Mouse (Mus musculus): ENCODE data around the gene Spef1. TPM values are rescaled to one million over a fixed set of nuclear protein-coding genes. Genes with fewer than 3 reads are reported as not detected.
A peak's percentile ranks its signal among the peaks of the same experiment; 100 is the strongest.

The Spef1 gene
- polyA plus RNA-seq, 1 experiment: 9.9 TPM

DNA sequence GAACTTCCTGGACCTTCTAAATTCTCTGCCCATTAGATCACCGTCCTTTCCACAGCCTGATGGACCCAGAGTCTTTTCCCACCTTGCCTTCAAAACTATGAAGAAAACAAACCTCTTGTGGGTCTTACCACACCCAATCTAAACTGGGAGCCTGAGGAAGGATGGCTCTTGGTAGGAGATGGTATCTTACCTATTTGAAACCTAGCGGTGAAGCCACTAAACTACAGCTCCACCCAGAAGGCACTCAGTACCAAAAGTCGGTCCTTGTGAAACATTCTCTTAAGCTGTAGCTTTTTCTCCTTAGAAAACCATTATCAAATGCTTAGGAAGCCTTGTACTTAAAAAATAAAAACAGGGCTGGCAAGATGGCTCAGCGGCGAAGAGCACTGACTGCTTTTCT, 1.2 kb upstream of the Spef1 start:
- 93% methylated on average over 5 of the region's 5 CpGs for WGBS
- Histone ChIP-seq H3K4me3 (replicated peaks; ENCODE audit: insufficient read depth, low read depth, low read length) (no peak overlapping the region), H3K27me3 (ENCODE audit: control insufficient read depth, insufficient read depth, low read length) (no peaks in the 10 kb centered on the region), H3K4me1 (ENCODE audit: control insufficient read depth, insufficient read depth, low read length) (peaks cover 6% of the 10 kb centered on the region; the same call in 1 of the 2 replicates), H3K27ac (ENCODE audit: insufficient read depth, low read length) (no peak overlapping the region)
- TF ChIP-seq CTCF (IDR thresholded peaks at IDR 0.05; ENCODE audit: borderline replicate concordance, insufficient read depth, low read depth, low read length) (no peak), POLR2A (IDR thresholded peaks at IDR 0.05; ENCODE audit: borderline replicate concordance, insufficient read depth, low read length) (no peak)
- DNase-seq: no peak

DNA sequence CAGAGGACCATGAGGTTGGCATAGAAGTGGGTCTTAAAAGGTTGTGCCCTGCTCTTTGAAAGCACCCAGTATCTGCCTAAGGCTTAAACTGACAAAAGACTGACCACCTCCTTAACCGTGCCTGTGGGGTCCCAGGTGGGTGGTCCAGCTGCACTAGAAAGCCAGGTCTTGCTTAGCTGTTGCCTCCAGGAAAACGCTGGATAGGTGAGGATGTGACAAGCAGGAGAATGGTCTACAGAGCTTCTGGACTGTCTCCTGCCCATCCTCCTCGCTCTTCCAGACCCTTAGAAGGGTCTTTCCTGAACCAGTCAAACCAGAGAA, 480 bp upstream of the Spef1 start:
- peaks cover 6% of the 10 kb centered on the region; the same call in 1 of the 2 replicates for H3K4me1 ChIP-seq (ENCODE audit: control insufficient read depth, insufficient read depth, low read length)
- peak overlapping the region; percentile 92 for H3K4me3 ChIP-seq (replicated peaks; ENCODE audit: insufficient read depth, low read depth, low read length)
- no peak overlapping the region for H3K27ac ChIP-seq (ENCODE audit: insufficient read depth, low read length)
- 41% methylated on average over 3 of the region's 3 CpGs for WGBS
- TF ChIP-seq POLR2A (IDR thresholded peaks at IDR 0.05; ENCODE audit: borderline replicate concordance, insufficient read depth, low read length) (no peak), CTCF (IDR thresholded peaks at IDR 0.05; ENCODE audit: borderline replicate concordance, insufficient read depth, low read depth, low read length) (no peak)
- H3K27me3 ChIP-seq (ENCODE audit: control insufficient read depth, insufficient read depth, low read length): no peaks in the 10 kb centered on the region
- DNase-seq: no peak

DNA sequence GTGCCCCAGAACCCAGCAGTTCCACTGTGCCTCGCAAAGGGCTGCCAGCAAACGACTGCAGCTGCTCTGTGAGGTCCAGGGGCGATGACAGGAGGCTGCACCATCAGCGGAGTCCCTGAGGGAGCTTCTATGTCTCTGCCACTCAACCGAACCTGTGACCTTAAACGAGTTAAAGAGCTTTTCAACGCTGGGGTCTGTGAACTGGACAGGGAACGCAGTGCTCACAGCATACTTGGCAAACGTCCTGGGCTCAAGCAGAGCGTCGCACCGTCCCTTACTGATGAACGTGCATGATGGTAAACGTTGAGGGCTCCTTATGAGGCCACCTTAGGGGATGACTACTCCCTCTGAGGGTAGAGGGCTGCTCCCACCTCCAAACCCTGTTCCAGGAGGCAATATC, 739 bp downstream of the Spef1 start:
- TF ChIP-seq CTCF (IDR thresholded peaks at IDR 0.05; ENCODE audit: borderline replicate concordance, insufficient read depth, low read depth, low read length): no peak
- TF ChIP-seq POLR2A (IDR thresholded peaks at IDR 0.05; ENCODE audit: borderline replicate concordance, insufficient read depth, low read length): no peak
- H3K27me3 ChIP-seq (ENCODE audit: control insufficient read depth, insufficient read depth, low read length): no peaks in the 10 kb centered on the region
- H3K4me3 ChIP-seq (replicated peaks; ENCODE audit: insufficient read depth, low read depth, low read length): peak overlapping the region; percentile 92
- DNase-seq: no peak
- H3K27ac ChIP-seq (ENCODE audit: insufficient read depth, low read length): peak overlapping the region; percentile 38; the same call in 1 of the 2 replicates
- H3K4me1 ChIP-seq (ENCODE audit: control insufficient read depth, insufficient read depth, low read length): peaks cover 6% of the 10 kb centered on the region; the same call in 1 of the 2 replicates
- WGBS: 1% methylated on average over 14 of the region's 14 CpGs

DNA sequence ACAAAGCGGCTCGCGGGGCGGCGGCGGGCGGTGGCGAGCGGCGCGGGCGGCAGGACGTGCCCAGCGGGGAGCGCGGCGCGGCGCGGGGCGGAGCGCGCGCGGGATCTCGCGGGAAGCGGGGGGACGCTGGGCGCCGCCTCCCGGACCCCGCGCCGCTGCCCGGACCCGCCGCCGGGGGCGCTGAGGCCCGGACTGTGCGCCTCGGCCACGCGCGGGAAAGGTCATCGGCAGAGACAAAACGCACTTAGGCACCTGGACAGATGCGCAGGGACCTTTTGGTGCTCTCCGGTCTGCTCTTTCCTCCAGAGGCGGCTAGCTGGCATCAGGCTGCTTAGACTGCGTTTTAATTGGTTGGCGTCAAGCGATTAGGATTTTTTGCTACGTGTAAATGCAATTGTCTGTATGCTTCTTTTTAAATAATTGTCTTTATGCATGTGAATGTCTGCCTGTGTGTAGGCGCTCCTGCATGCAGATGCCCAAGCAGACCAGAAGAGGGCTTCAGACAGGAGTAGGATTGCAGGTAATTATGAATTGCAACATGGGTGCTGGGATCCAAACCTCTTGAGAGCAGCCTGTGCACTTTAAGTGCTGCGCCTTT, 7.0 kb downstream of the Spef1 start, which contains the start of gene Cenpb:
Gene Cenpb, minus strand, starts transcription at position 78 of the 598 bp plus-strand sequence.
- 3% methylated on average over 56 of the region's 57 CpGs for WGBS
- Histone ChIP-seq H3K4me3 (replicated peaks; ENCODE audit: insufficient read depth, low read depth, low read length) (peak within 1 kb of the TSS; percentile 95), H3K27me3 (ENCODE audit: control insufficient read depth, insufficient read depth, low read length) (no peaks in the 10 kb centered on the region), H3K27ac (ENCODE audit: insufficient read depth, low read length) (peak within 1 kb of the TSS; percentile 80), H3K4me1 (ENCODE audit: control insufficient read depth, insufficient read depth, low read length) (peaks cover 15% of the 10 kb centered on the region)
- DNase-seq: peak; percentile 87 to 88
- peak; percentile 76 for TF ChIP-seq POLR2A (IDR thresholded peaks at IDR 0.05; ENCODE audit: borderline replicate concordance, insufficient read depth, low read length)
- TF ChIP-seq CTCF (IDR thresholded peaks at IDR 0.05; ENCODE audit: borderline replicate concordance, insufficient read depth, low read depth, low read length): peak; percentile 56; the same call in 1 of the 2 replicates

DNA sequence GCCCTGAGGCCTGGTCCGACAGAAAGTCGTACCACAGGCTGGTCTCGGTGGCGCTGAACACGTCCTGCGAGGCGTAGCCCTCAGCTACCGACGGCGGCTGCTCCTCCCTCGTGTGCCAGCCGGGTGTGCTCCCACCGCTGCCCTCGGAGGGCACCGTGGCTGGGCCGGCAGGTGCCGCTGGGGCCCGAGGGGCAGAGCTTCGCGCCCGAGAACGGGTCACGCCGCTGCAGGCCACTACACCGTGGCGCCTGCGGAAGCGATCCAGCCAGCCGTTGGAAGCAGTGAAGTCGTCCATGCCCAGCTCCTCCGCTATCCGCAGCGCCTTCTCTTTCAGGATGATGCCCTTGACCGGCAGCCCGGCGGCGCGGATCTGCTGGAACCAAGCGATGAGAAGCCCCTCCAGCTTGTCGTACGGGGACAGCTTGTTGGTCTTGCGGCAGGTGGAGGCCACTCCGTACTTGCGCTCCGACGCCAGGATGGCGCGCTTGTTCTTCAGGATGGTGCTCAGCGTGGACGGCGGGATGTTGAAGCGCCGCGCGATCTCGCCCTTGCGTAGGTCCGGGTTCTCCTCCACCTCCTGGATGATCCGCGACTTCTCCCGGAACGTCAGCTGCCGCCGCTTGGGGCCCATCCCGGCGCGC, 7.7 kb downstream of the Spef1 start:
- TF ChIP-seq POLR2A (IDR thresholded peaks at IDR 0.05; ENCODE audit: borderline replicate concordance, insufficient read depth, low read length): no peak
- no peak for TF ChIP-seq CTCF (IDR thresholded peaks at IDR 0.05; ENCODE audit: borderline replicate concordance, insufficient read depth, low read depth, low read length)
- peak overlapping the region; percentile 15 for H3K27ac ChIP-seq (ENCODE audit: insufficient read depth, low read length)
- H3K4me3 ChIP-seq (replicated peaks; ENCODE audit: insufficient read depth, low read depth, low read length): peak overlapping the region; percentile 65
- H3K27me3 ChIP-seq (ENCODE audit: control insufficient read depth, insufficient read depth, low read length): no peaks in the 10 kb centered on the region
- DNase-seq: peak; percentile 70 to 75
- peaks cover 15% of the 10 kb centered on the region for H3K4me1 ChIP-seq (ENCODE audit: control insufficient read depth, insufficient read depth, low read length)
- under 1% methylated on average over 67 of the region's 67 CpGs for WGBS

DNA sequence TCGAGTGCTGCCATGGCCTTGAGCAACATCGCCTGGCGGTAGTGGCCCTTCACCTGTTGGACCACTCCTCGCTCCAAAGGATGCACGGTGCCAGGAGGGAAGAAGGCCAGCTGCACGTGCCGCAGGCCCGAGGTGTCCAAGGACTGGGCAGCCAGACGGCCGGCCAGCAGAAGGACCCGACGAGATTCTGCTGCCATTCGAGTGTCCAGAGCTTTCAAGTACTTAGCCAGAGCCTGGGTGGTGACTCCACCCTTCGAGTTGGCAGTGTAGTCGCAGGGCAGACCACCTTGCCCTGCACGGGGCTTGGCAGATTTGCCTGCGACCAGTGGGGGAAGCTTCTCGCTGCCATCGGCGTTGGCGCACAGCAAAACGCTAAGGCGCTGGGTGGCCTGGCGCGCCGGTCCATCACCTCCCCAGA, 8.2 kb downstream of the Spef1 start:
- peaks cover 15% of the 10 kb centered on the region for H3K4me1 ChIP-seq (ENCODE audit: control insufficient read depth, insufficient read depth, low read length)
- 4% methylated on average over 26 of the region's 26 CpGs for WGBS
- no peak overlapping the region for H3K27ac ChIP-seq (ENCODE audit: insufficient read depth, low read length)
- TF ChIP-seq POLR2A (IDR thresholded peaks at IDR 0.05; ENCODE audit: borderline replicate concordance, insufficient read depth, low read length): no peak
- no peak for TF ChIP-seq CTCF (IDR thresholded peaks at IDR 0.05; ENCODE audit: borderline replicate concordance, insufficient read depth, low read depth, low read length)
- H3K4me3 ChIP-seq (replicated peaks; ENCODE audit: insufficient read depth, low read depth, low read length): peak overlapping the region; percentile 65
- DNase-seq: peak in 1 of 2 experiments; percentile 40
- H3K27me3 ChIP-seq (ENCODE audit: control insufficient read depth, insufficient read depth, low read length): no peaks in the 10 kb centered on the region

DNA sequence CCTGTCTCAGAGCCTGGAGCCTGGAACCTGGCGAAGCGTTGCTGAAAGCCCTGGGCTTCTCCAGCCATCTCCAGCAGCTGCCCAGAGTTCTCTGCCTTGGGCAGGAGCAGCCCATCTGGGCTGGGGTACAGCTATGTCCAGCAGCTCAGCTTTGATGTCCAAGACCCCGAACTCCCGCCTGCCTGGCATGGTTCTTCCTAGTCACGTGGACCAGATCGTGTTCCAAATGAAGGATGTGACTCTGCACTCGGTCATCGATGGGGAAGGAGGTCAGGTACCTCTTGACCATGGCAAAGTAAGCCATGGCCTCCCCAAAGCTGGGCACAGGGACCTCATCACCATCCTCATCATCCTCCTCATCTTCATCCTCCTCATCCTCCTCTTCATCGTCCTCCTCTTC, 9.2 kb downstream of the Spef1 start:
- H3K27me3 ChIP-seq (ENCODE audit: control insufficient read depth, insufficient read depth, low read length): no peaks in the 10 kb centered on the region
- 20% methylated on average over 9 of the region's 9 CpGs for WGBS
- peaks cover 15% of the 10 kb centered on the region for H3K4me1 ChIP-seq (ENCODE audit: control insufficient read depth, insufficient read depth, low read length)
- peak in 1 of 2 experiments; percentile 23 for DNase-seq
- 0 out of 2 replicates have a peak overlapping the region, but pooled peaks have one; percentile 15 for H3K27ac ChIP-seq (ENCODE audit: insufficient read depth, low read length)
- TF ChIP-seq POLR2A (IDR thresholded peaks at IDR 0.05; ENCODE audit: borderline replicate concordance, insufficient read depth, low read length) (no peak), CTCF (IDR thresholded peaks at IDR 0.05; ENCODE audit: borderline replicate concordance, insufficient read depth, low read depth, low read length) (no peak)
- peak overlapping the region; percentile 51 for H3K4me3 ChIP-seq (replicated peaks; ENCODE audit: insufficient read depth, low read depth, low read length)

DNA sequence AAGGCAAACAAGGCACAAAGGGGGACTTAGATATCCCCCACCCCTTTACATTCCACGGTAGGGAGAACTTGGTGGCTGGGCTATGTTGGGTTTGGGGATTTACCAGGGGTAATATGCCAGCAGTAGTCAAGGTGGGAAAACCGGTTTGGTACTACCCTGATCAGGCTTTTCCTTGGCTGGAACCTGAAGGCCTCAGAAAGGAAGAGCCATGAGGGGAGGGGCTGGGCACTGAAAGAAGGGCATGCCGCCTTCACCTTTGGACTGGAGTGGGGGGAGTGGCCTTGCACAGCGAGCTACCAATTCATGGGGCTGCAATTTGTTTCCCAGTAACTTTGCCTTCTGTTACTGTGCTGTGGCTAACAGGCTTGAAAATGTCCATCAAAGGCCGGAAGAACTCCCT, 10.6 kb downstream of the Spef1 start:
- no peak for DNase-seq
- H3K4me3 ChIP-seq (replicated peaks; ENCODE audit: insufficient read depth, low read depth, low read length): no peak overlapping the region
- TF ChIP-seq CTCF (IDR thresholded peaks at IDR 0.05; ENCODE audit: borderline replicate concordance, insufficient read depth, low read depth, low read length): no peak
- no peak for TF ChIP-seq POLR2A (IDR thresholded peaks at IDR 0.05; ENCODE audit: borderline replicate concordance, insufficient read depth, low read length)
- peaks cover 15% of the 10 kb centered on the region for H3K4me1 ChIP-seq (ENCODE audit: control insufficient read depth, insufficient read depth, low read length)
- no peak overlapping the region for H3K27ac ChIP-seq (ENCODE audit: insufficient read depth, low read length)
- WGBS: 46% methylated on average over 5 of the region's 5 CpGs
- H3K27me3 ChIP-seq (ENCODE audit: control insufficient read depth, insufficient read depth, low read length): no peaks in the 10 kb centered on the region

All from cerebellum, adult 2 months (tissue).